Mouse (Mus musculus): Measurements from ENCODE around the gene Adprhl1.

Adprhl1 gene

DNA sequence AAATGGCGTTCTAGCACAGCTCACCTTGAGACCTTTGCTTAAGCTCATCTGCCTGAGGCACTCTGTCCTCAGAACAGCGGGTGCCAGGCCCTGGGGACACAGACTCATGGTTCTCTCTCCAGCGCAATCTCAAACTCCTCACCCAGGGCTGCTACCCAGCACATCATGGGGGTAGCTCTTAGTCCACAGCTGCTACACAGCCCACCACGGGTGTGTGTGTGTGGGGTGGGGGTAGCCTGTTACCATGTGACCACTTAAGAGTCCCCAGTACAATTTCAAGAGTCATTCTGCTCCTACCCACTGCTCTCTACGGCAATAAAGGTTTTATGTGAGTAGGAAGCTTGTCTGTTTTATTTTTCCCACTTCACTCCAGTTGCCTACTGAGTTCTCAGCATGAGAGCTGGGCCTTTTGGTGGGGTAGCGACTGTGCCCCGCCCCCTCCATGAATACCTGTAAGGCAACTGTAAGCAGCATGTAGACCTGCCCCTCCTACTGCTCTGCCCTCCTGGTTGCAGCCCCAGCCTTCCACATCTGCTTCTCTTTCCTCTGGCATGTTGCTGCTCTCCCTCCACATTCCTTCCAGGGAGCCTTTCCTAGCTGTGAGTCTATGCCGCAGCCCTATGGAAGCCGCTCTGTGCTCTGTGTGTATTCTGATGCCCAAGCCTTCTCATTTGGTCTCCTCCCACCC lies 24.9 kb downstream of the Adprhl1 start:
- DNase-seq = no peak

DNA sequence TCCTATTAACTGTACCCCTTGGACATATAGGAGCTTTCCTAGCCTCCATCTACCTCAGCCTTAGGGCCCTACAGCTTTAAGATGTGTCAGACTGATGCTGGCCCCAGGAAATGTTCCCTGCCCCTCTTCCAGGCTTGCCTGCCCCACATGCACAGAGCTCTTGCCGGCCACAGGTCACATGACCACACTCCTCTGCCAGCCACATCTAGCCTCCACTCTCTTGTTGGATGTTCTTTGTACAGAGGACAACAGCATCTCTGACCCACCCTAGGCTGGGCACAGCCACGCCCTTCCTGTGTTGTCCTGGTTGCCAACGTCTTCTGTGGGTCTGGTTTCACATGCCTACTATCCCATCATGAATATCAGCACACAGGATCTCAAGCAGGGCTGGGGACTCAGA lies 26.8 kb downstream of the Adprhl1 start:
- no peak for DNase-seq

DNA sequence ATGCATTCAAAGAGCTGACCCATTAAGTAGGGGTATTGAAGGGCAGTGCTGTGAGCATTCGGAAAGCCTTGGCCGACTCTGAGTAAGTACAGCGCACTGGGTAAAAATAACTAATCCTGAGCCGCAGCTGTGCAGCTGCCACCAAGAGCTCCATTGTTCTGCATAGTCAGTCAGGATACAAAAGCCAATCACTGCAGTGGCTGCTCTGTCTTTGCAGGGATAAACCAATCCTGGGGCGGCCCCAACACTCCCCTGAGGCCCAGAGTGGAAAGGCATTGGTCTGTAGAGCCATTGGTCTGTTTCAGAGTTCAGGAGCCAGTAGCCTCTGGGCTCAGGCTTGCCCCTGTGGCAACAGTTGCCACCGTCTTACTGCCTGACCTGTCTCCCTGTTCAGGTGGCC lies 27.7 kb downstream of the Adprhl1 start:
- DNase-seq = no peak

DNA sequence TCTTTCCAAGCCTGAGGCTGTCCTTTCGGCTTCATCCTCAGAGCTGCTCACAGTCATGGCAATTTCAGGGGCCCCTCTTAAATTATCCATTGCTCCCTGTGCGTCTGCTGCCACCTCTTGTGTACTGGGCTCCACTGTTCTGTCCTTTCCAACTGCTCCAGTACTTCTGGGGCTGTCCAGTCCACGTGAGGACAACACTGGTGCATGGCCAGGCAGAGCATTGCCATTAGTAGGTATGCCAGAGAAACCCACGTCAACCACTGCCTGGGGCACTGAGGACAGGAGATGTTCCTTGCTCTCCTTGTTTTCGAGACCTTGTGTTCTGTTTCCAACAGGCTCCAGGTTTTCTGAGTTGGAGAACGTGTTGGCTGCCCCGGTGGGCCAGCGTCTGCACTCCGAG lies 29.5 kb downstream of the Adprhl1 start:
- DNase-seq = no peak

DNA sequence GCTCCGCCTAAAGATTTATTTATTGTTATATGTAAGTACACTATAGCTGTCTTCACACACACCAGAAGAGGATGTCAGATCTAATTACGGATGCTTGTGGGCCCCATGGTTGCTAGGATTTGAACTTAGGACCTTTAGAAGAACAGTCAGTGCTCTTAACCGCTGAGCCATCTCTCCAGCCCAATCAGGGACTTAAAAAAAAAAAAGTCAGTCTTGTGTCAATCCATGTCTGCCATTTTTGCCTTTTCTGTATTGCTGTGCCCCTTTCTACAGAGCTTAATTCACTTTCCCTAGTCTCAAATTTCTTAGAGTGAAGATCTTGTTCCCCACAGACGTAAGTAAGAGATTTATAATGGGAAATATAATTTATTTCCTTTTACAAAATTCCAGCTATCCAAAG lies 35.5 kb downstream of the Adprhl1 start:
- no peak for DNase-seq

DNA sequence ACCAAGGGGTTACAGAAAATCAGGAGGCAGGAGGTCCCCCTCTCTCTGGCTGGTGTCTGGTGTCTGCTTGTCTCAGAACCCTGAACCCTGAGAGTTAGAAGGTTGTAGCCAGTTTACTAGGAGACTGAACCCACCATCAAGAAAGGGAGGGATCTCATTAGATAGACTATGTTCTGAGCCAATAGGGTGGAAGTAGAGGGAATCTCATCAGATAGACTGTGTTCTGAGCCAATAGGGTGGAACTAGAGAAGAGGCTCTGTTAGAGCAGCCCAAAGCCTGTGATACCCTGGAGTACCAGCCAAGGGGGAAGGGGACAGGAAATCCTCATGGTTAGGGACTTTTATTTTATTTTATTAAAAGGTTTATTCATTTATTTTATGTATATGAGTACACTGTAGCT lies 36.0 kb downstream of the Adprhl1 start:
- DNase-seq = no peak

DNA sequence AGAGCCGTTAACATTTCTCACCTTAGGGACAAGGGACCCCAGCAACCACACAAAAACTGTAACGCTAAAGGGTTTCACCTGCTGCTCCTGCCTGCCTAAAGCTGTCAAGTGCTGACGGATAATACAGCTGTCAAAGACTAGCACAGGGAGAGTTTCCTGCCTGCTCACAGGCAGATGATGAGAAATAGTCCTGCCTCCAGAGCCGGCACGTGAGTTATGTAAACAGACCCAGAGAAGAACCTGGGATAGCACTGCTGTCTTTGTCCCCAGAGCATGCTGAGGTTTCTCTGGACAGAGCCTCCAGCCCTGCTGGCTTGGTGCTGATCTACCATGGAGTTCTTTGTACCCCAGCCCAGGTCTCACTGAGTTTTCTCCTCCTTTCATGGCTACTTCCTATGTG lies 36.9 kb downstream of the Adprhl1 start:
- DNase-seq = no peak

DNA sequence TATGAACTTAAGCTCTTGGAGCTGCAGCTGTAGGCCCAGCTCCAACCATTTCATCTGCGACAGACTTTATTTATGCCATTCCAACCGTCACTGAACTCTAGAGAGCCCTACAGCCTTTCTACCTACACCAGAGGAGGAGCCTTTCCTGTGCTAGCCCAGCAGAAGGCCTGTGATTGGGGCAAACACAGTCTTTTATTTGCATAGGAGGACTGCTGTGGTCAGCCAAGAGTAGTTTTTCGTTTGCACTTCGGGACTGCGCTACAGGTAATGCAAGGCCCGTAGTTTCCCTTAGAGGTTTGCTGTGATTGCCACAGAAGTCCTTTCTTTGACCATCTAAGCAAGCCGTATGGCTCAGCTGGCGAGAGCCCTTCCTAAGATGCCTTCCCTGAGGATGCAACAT lies 37.6 kb downstream of the Adprhl1 start:
- no peak for DNase-seq

DNA sequence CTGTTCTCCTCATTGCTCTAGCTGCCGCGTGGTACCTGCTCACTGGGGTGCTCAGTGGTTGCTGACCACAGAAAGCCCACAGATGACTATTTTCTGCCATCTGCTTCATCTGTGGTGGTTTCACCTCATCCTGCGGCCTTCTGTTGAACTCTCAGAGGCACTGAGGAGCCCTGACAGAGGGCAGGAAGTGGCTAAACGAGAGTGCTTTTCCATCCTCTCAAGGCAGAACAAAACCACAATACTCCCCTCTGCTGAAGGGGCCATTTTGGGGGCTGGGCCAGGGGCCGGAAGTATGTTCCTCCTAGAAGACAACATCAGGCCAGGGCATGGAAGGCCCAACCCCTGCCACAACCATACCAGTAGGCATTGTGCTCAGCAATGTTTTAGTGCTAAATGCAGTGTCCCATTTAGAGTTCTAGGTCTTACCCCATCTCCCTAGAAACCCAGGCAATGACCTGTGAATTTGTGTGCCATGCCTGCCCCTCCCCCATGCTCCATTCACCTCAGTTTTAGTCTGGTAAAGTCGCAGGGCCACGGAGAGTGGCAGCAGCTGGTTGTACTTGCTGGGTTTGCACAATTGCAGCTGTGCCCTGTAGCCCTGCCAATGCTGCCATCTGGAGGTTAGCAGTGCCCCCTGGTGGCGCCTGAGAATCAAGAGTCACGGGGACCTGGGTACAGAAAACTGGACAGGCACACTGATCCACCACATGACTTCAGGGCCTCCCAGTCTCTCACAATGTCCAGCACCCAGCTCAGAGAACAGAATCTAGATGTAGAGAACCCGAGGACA lies 40.3 kb downstream of the Adprhl1 start:
- peak; percentile 81 to 91 for DNase-seq

DNA sequence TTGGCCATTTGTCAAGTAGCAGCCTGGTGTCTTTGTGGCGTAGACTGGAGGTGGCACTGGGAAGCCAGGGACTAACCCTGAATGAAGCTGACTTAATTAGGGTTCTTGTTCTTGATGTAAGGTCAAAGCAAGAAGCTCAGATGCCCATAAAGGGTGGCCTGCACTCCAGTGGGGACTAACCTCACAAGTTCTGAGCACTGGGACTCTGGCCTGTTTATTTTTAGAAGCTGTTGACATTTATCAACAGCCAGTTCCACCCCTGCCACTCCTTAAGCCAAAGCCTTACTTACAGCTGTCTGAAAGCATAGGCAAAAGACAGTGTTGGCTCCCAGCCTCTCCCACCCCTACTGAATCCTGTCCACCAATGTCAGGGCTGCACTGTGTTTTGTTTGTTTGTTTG lies 44.2 kb downstream of the Adprhl1 start:
- no peak for DNase-seq

DNA sequence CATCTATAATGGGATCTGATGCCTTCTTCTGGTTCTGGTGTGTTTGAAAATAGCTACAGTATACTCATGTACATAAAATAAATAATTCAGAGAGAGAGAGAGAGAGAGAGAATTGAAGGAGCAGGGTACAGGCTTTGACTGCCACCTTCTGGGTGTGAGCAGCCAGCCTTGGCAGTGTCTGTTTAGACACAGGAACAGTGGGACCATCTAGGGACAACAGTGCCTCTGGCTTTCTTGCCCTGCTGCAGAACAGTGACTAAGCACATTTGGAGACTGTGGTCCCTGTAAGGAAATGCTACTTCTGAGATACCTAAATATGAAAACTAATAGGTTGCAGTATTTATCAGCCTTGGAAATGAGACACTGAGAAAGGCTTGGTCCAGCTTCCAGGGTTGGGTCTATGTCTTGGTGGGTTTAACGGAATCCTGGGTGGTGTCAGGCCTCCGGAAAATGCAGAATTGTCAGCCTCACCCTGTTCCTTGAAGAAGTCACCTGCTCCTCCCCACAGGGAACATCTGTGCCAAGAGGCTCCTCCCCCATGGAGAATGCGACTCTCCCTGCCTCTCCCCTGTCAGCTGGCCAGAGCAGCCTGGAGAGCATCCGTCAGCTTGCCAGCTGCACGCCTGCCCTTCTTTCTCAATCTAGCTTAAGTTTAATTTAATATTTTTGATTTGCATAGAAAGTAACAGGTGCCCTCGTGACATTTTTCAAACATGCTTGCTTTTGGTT lies 45.2 kb downstream of the Adprhl1 start:
- DNase-seq = no peak

DNA sequence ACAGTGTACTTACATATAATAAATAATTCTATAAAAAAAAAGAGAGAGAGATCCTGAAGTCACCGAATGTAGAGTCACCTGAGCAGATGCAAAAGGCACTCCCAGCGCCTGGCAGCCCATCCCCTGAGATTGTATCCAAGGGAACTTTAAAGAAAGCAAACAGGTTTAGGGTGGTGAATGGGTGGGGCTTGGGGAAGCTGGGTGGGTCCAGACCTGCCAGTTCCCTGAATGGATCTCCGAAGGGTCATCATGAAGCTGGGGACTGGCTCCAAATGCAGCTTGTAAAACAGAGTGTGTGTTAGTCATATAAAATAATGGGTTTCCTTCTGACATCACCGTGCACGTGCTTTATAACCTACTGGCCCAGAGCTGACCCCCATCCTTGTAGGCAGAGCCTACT lies 47.7 kb downstream of the Adprhl1 start:
- no peak for DNase-seq

DNA sequence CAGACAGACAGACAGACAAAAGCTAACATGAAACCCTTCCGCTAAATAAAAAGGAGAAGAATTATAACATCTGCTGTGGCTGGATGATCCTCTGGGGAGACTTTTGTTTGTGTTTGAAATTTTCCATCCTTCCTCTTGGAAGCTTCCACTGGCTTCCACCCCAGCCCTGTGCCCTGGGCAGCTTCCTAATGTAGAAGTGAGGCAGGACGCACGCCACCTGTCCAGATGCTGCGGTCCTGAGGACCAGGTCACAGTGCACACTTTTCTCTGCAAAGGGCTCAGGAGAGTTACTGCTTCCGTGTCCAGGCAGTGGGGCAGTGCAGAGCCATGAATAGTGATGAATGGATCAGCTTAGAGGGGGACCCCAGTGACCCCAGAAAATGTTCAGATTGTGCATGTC lies 48.7 kb downstream of the Adprhl1 start:
- no peak for DNase-seq

DNA sequence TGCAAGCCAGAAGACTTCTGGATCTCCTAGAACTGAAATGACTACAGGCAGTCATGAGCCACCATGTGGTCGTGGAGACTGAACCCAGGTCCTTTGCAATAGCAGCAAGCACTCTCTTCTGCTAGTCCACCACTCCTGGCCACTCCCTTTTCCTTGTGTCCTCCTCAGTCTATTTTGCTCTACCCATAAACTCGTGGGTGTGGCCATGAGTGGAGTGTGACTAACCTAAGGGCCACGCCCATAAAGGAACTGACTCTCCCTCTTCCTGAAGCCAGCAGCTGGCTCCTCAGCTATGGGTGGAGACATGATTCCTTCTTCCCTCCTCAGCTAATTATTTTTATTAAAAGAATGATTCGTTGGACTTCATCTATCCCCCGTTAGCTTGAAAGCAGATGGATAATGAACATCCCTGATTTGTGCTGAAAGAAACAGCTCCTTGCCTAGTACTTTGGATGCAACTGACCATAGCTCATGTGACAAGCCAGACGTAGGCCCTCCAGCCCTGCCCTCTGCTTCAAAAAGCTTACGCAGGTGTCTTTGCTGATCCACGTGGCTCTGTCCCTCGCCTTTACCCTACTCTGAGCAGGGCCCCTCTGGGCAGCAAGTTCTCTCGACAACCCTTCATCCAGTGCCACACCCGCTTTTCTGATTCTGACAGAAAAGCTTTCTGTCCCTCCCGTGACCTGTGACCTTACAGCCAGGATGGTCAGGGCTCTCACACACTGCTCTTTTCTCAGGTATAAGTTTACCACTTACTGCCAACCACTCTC lies 49.4 kb downstream of the Adprhl1 start:
- no peak for DNase-seq

DNA sequence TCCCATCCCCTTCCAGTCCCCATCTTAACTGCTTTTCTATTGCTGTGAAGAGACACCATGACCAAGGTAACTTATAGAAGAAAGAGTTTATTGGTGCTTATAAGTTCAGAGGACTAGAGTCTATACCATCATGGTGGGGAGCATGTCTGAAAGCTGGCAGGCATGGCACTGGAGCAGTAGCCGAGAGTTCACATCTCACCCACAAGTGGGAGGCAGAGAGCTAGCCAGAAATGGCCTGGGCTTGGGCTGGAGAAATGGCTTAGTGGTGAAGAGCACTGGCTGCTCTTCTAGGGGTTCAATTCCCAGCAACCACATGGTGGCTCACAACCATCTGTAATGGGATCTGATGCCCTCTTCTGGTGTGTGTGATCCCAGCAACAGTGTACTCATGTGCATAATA lies 50.5 kb downstream of the Adprhl1 start:
- no peak for DNase-seq

DNA sequence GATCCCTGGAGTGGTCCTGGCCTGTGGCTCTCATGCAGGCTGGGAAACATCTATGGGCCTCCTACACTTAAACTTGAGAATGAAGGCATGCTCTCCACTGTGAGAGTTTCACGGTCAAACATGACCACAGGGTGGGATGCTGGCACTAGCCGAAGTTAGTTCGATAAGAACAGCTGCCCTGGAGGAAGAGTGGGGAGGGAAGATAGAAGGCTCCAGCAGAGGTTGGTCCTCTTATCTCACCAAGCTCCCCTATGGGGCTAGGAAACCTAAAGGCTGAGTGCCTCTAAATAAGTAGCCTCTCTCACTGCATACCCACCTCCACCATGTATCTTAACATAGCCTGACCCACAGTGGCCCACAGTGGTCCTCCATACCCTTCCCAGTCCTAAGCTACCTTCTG lies 51.2 kb downstream of the Adprhl1 start:
- DNase-seq = no peak

DNA sequence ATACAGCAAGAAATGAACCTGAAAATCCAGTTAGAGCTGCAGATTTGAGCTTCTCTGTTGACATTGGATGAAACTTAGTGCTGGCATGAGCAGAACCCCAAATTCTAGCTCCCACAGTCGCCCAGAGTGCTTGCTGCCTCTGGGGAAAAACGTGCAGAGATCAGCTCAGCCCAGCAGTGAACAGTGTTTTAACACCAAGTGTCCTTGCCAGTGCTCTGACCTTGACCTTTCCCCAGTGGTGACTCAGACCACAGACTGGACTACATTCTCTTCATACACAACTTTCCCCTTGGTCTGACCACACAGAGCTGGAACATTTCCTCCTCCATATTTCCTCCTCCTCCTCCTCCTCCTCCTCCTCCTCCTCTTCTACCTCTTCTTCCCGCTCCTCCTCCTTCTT lies 51.9 kb downstream of the Adprhl1 start:
- DNase-seq = no peak

DNA sequence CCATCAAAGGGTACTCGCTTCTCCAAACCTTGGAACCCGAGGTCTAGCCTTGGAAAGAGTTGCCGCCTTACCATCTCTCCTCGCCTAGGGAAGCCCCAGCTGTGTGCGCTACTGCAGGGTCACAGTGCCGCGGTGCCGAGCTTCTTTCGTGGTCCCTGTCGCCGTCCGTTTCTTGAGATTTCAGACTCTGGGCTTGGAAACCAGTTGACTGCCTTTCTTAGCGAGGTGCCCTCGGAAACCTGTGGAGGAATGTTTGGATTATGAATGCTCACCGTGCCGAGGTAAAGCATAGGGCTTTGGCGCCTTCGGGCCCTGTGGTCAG lies 53.0 kb downstream of the Adprhl1 start:
- DNase-seq = no peak

DNA sequence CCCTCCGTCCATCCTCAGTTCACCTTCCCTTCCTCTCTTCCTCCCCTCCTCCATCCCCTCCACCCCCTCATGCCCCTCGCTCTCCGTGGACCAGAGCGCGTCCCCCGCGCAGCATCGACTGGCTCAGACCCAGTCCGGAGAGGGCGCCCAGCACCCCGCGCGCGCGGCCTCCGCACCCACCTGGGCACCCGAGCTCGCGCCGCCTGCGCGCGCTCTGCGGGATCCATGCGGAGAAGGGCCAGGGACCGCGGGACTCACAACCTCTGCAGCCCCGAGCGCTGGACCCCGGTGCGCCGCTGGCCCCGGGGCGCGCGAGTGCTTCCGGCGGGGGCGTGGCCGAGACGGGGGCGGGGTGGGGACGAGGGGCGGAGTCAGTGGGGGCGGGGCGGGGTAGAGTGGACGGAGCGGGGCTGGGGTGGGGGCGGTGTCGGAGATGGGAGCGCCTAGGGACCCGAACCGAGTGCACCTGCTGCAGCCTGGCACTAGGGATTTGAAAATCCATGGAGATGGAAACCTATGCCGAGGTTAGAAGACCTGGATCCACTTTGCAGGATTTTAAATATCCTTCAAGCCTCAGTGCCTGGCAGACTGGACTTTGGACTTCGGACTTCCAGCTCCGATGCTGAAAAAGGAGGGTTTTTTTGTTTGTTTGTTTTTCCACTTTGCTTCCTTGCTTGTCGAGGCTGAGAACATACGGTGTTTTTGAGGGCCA lies 53.5 kb downstream of the Adprhl1 start, which contains the start of gene Grtp1:
Gene Grtp1, minus strand, starts transcription at position 320 of the 712 bp plus-strand sequence.
- DNase-seq = peak; percentile 53 to 73

DNA sequence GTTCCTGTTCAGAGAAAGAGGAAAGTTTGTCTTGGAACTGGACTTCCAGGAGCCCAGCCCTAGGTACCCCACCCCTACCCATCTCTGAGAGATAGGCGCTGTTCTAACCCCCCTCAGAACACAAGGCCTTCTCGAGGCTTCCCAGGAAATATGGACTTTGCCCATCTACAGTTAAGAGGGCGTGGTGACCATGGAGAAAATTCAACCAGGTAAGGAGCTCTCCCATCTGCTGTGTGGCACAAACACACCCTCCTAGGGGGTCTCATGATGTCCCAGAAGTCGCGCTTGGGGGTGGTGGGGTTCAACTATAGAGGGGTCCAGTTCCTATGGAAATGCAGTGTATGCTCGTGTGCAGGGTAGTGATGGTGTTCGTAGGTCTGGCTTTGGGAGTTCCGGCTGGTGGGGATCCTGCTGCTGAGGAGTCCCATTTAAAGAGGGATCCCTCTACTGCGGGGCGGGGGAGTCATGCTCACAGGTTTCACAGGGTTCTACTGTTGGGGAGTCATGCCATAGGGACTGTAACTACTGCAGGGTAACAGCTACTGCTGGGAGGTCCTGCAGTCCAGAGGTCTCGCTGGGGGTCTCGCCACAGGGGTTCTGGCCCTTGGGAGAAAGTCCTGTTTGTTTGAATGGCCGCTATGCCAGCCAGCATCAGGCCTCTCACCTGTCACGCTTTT lies 54.4 kb downstream of the Adprhl1 start:
- DNase-seq = peak in 1 of 2 experiments; percentile 31

DNA sequence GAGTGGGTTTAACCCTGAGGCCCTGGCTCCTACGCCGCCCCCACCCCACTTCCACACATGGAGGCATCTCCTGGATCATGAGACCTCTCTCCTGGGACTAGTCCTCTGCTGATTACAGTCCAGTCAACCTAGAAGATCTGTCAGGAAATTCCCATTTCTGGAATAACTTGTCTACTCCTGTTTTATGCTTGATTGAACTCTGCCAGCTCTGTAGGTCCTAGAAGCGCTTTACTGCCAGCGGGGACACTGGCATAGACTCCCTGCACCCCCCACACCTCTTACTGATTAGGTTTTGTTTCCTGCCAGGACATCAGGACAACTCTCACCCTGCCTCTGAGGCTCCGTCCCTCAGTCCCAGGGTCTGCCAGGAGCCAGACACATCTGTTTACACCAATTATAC lies 56.5 kb downstream of the Adprhl1 start:
- no peak for DNase-seq

DNA sequence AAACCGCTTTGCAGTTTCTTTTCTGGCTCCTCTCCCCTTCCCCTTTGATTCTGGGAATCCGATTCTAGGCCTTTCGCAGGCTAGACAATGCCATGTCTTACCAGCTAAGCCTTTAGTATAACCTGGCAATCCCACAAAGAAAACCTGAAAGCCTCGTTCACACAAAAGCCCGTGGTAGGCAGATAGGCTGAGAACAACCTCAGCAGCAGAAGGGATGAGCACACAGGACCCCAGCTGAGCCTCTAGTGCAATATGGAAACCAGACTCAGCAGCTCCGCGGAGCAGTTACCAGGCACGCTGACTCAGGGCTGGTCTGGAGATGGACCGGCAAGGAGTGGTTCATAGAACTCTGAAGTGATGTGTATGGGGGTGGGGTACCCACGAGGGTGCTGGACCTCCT lies 59.1 kb downstream of the Adprhl1 start:
- DNase-seq = no peak
